Mouse (Mus musculus): ENCODE measurements around the gene Nek10. TPM values are rescaled to one million over a fixed set of nuclear protein-coding genes. Genes with fewer than 3 reads are reported as not detected.

The Nek10 gene
- polyA plus RNA-seq, 1 experiment from 2014 or later = 0.04 TPM

- no peak overlapping the region for H3K4me3 ChIP-seq (replicated peaks)
- H3K36me3 ChIP-seq = no peaks in the 10 kb centered on the region
- no peak overlapping the region for H3K27ac ChIP-seq
- H3K9me3 ChIP-seq = no peaks in the 10 kb centered on the region
- no peaks in the 10 kb centered on the region for H3K4me1 ChIP-seq
- no peak overlapping the region for H3K4me2 ChIP-seq
- ATAC-seq (ENCODE audit: insufficient read depth, low FRiP score, low read depth) = no peak
- no peak overlapping the region for H3K9ac ChIP-seq
- 14% methylated on average over 4 of the region's 4 CpGs for WGBS
- no peaks in the 10 kb centered on the region for H3K27me3 ChIP-seq (replicated peaks)
These were observed 90.9 kb downstream of the Nek10 start for GRCm38 (mm10) chr14:14893932-14894652.

GRCm38 (mm10) chr14:14894776-14895175 is 91.6 kb downstream of the Nek10 start:
- no peak for ATAC-seq (ENCODE audit: insufficient read depth, low FRiP score, low read depth)
- Histone ChIP-seq H3K4me3 (replicated peaks) (no peak overlapping the region), H3K4me2 (no peak overlapping the region), H3K9ac (no peak overlapping the region), H3K27me3 (replicated peaks) (no peaks in the 10 kb centered on the region), H3K27ac (no peak overlapping the region), H3K36me3 (no peaks in the 10 kb centered on the region), H3K4me1 (no peaks in the 10 kb centered on the region), H3K9me3 (no peaks in the 10 kb centered on the region)

GRCm38 (mm10) chr14:14895363-14895762 is 92.1 kb downstream of the Nek10 start:
- Histone ChIP-seq H3K27me3 (replicated peaks) (no peaks in the 10 kb centered on the region), H3K9ac (no peak overlapping the region), H3K27ac (no peak overlapping the region), H3K4me2 (no peak overlapping the region), H3K4me3 (replicated peaks) (no peak overlapping the region), H3K4me1 (no peaks in the 10 kb centered on the region), H3K9me3 (no peaks in the 10 kb centered on the region), H3K36me3 (no peaks in the 10 kb centered on the region)
- ATAC-seq (ENCODE audit: insufficient read depth, low FRiP score, low read depth) = no peak
- 74% methylated on average over 2 of the region's 2 CpGs for WGBS

GRCm38 (mm10) chr14:14896399-14897136 is 93.4 kb downstream of the Nek10 start:
- H3K4me3 ChIP-seq (replicated peaks) = no peak overlapping the region
- H3K9ac ChIP-seq = no peak overlapping the region
- H3K36me3 ChIP-seq = no peaks in the 10 kb centered on the region
- 78% methylated on average over 3 of the region's 3 CpGs for WGBS
- H3K9me3 ChIP-seq = no peaks in the 10 kb centered on the region
- H3K27ac ChIP-seq = no peak overlapping the region
- no peaks in the 10 kb centered on the region for H3K27me3 ChIP-seq (replicated peaks)
- H3K4me1 ChIP-seq = no peaks in the 10 kb centered on the region
- H3K4me2 ChIP-seq = no peak overlapping the region
- ATAC-seq (ENCODE audit: insufficient read depth, low FRiP score, low read depth) = no peak

GRCm38 (mm10) chr14:14904750-14905529 is 101.7 kb downstream of the Nek10 start:
- Histone ChIP-seq H3K9me3 (no peaks in the 10 kb centered on the region), H3K9ac (no peak overlapping the region), H3K27me3 (replicated peaks) (no peaks in the 10 kb centered on the region), H3K4me2 (peak overlapping the region; percentile 39), H3K27ac (no peak overlapping the region), H3K36me3 (no peaks in the 10 kb centered on the region), H3K4me3 (replicated peaks) (no peak overlapping the region; the same call in 1 of the 2 replicates), H3K4me1 (no peaks in the 10 kb centered on the region)
- WGBS = 12% methylated on average over 9 of the region's 9 CpGs
- no peak for ATAC-seq (ENCODE audit: insufficient read depth, low FRiP score, low read depth)

- WGBS = 71% methylated on average over 5 of the region's 5 CpGs
- H3K4me1 ChIP-seq = no peaks in the 10 kb centered on the region
- H3K36me3 ChIP-seq = no peaks in the 10 kb centered on the region
- no peaks in the 10 kb centered on the region for H3K27me3 ChIP-seq (replicated peaks)
- H3K9me3 ChIP-seq = no peaks in the 10 kb centered on the region
- no peak overlapping the region for H3K9ac ChIP-seq
- H3K4me3 ChIP-seq (replicated peaks) = no peak overlapping the region
- H3K4me2 ChIP-seq = no peak overlapping the region
- no peak overlapping the region for H3K27ac ChIP-seq
- ATAC-seq (ENCODE audit: insufficient read depth, low FRiP score, low read depth) = no peak
These were observed 102.3 kb downstream of the Nek10 start for GRCm38 (mm10) chr14:14905530-14905852.

GRCm38 (mm10) chr14:14925615-14926014 is 122.4 kb downstream of the Nek10 start:
- no peak overlapping the region for H3K9ac ChIP-seq
- no peak overlapping the region for H3K27ac ChIP-seq
- no peaks in the 10 kb centered on the region for H3K4me1 ChIP-seq
- no peaks in the 10 kb centered on the region for H3K36me3 ChIP-seq
- H3K4me2 ChIP-seq = no peak overlapping the region
- H3K27me3 ChIP-seq (replicated peaks) = no peaks in the 10 kb centered on the region
- H3K4me3 ChIP-seq (replicated peaks) = no peak overlapping the region
- no peak for ATAC-seq (ENCODE audit: insufficient read depth, low FRiP score, low read depth)
- WGBS = 70% methylated on average over 1 of the region's 1 CpGs
- no peaks in the 10 kb centered on the region for H3K9me3 ChIP-seq

- Histone ChIP-seq H3K9ac (no peak overlapping the region), H3K36me3 (no peaks in the 10 kb centered on the region), H3K4me3 (replicated peaks) (no peak overlapping the region), H3K27ac (no peak overlapping the region), H3K9me3 (no peaks in the 10 kb centered on the region), H3K4me1 (no peaks in the 10 kb centered on the region), H3K4me2 (no peak overlapping the region), H3K27me3 (replicated peaks) (no peaks in the 10 kb centered on the region)
- no peak for ATAC-seq (ENCODE audit: insufficient read depth, low FRiP score, low read depth)
- 77% methylated on average over 2 of the region's 2 CpGs for WGBS
These were observed 124.3 kb downstream of the Nek10 start for GRCm38 (mm10) chr14:14927559-14927958.

- no peak for ATAC-seq (ENCODE audit: insufficient read depth, low FRiP score, low read depth)
- no peaks in the 10 kb centered on the region for H3K36me3 ChIP-seq
- H3K27ac ChIP-seq = no peak overlapping the region
- 69% methylated on average over 2 of the region's 2 CpGs for WGBS
- H3K9me3 ChIP-seq = no peaks in the 10 kb centered on the region
- H3K9ac ChIP-seq = no peak overlapping the region
- H3K4me2 ChIP-seq = no peak overlapping the region
- H3K4me3 ChIP-seq (replicated peaks) = no peak overlapping the region
- H3K27me3 ChIP-seq (replicated peaks) = no peaks in the 10 kb centered on the region
- no peaks in the 10 kb centered on the region for H3K4me1 ChIP-seq
These were observed 131.8 kb downstream of the Nek10 start for GRCm38 (mm10) chr14:14934977-14935376.

GRCm38 (mm10) chr14:14945930-14946329 is 142.7 kb downstream of the Nek10 start:
- Histone ChIP-seq H3K9ac (no peak overlapping the region), H3K4me1 (no peaks in the 10 kb centered on the region), H3K4me3 (replicated peaks) (no peak overlapping the region), H3K36me3 (no peaks in the 10 kb centered on the region), H3K9me3 (no peaks in the 10 kb centered on the region), H3K27ac (no peak overlapping the region), H3K27me3 (replicated peaks) (no peaks in the 10 kb centered on the region), H3K4me2 (no peak overlapping the region)
- ATAC-seq (ENCODE audit: insufficient read depth, low FRiP score, low read depth) = no peak

- H3K9ac ChIP-seq = no peak overlapping the region
- no peaks in the 10 kb centered on the region for H3K4me1 ChIP-seq
- no peak overlapping the region for H3K4me3 ChIP-seq (replicated peaks)
- ATAC-seq (ENCODE audit: insufficient read depth, low FRiP score, low read depth) = no peak
- no peak overlapping the region for H3K4me2 ChIP-seq
- H3K9me3 ChIP-seq = no peaks in the 10 kb centered on the region
- no peaks in the 10 kb centered on the region for H3K27me3 ChIP-seq (replicated peaks)
- H3K36me3 ChIP-seq = no peaks in the 10 kb centered on the region
- H3K27ac ChIP-seq = no peak overlapping the region
- 78% methylated on average over 2 of the region's 2 CpGs for WGBS
These were observed 145.8 kb downstream of the Nek10 start for GRCm38 (mm10) chr14:14949023-14949422.

GRCm38 (mm10) chr14:14951808-14952207 is 148.6 kb downstream of the Nek10 start:
- no peaks in the 10 kb centered on the region for H3K27me3 ChIP-seq (replicated peaks)
- WGBS = 47% methylated on average over 1 of the region's 1 CpGs
- no peaks in the 10 kb centered on the region for H3K9me3 ChIP-seq
- no peaks in the 10 kb centered on the region for H3K4me1 ChIP-seq
- no peak overlapping the region for H3K4me2 ChIP-seq
- H3K4me3 ChIP-seq (replicated peaks) = no peak overlapping the region
- H3K36me3 ChIP-seq = no peaks in the 10 kb centered on the region
- H3K27ac ChIP-seq = no peak overlapping the region
- ATAC-seq (ENCODE audit: insufficient read depth, low FRiP score, low read depth) = no peak
- no peak overlapping the region for H3K9ac ChIP-seq
